Comparison of ENCODE assay signal across 15 mouse cellular contexts in genomic region chr6:115931639-115932038, GRCm38 (mm10). TPM values are rescaled to one million over a fixed set of nuclear protein-coding genes. Genes with fewer than 3 reads are reported as not detected.
"Had no signal": no experiment of that assay in that cellular context is flagged by ENCODE, and none has a peak within 500 bp of the region (broad histone marks: within the 10 kb centered on the region; RNA-seq: fewer than 3 reads in every experiment).

Gene Rho (plus strand): TSS chr6:115931748.

- H3K36me3 ChIP-seq: liver, embryonic 15.5 days; midbrain, embryonic 15.5 days had no signal

- H3K9ac ChIP-seq: liver, embryonic 15.5 days; midbrain, embryonic 15.5 days had no signal

- H3K4me2 ChIP-seq: liver, embryonic 11.5 days; liver, embryonic 15.5 days; midbrain, embryonic 15.5 days had no signal

- H3K27me3 ChIP-seq: liver, embryonic 15.5 days; midbrain, embryonic 15.5 days had no signal

- H3K4me1 ChIP-seq: liver, embryonic 15.5 days had no signal

- DNase-seq: kidney, adult 18-20 months; kidney, postnatal 10 days; left cerebral cortex, postnatal 4 days; lung, adult 2 months; lung, postnatal 36 days; right cerebral cortex, postnatal 4 days; spleen, adult 18-20 months; thymus, postnatal 36 days had no signal

- H3K27ac ChIP-seq: layer of hippocampus, adult 2 months; liver, embryonic 15.5 days; midbrain, embryonic 15.5 days had no signal

- ATAC-seq: lung, postnatal 0 days; midbrain, embryonic 15.5 days had no signal

- H3K9me3 ChIP-seq: liver, embryonic 15.5 days; midbrain, embryonic 15.5 days had no signal

- H3K4me3 ChIP-seq: layer of hippocampus, adult 2 months; liver, embryonic 15.5 days; midbrain, embryonic 15.5 days had no signal

RNA-seq across cellular contexts. Expression of gene Rho, which starts in this region (rescaled TPM):
- total RNA-seq: monocyte, adult 5-6 weeks had no signal
- polyA plus RNA-seq: kidney, embryonic 14.5 days; liver, embryonic 11.5 days; liver, embryonic 15.5 days had no signal
